Mouse (Mus musculus) liver, adult 2 months (tissue): ENCODE data around the gene Il13. TPM values are rescaled to one million over a fixed set of nuclear protein-coding genes. Genes with fewer than 3 reads are reported as not detected.

Experiments used
- DNase-seq: peaks from one replicate; pipeline ENCODE4 v3.0.0-alpha.2; 2011; ENCODE audit warnings: low read depth, low spot score; ENCODE audit errors: extremely low read depth
- H3K27ac ChIP-seq: fragments of 200-500 bp; replicated peaks from 2 replicates; pipeline ENCODE4 v1.5.1; 2012; ENCODE audit warnings: low read depth, mild to moderate bottlenecking, control low read depth, inconsistent platforms, low read length; ENCODE audit not compliant: insufficient read depth
- H3K27me3 ChIP-seq: fragments of 200-500 bp; 2 replicates; pipeline ENCODE4 v1.6.1; 2012; ENCODE audit warnings: mild to moderate bottlenecking, moderate library complexity, low read length, inconsistent platforms; ENCODE audit not compliant: control insufficient read depth, insufficient read depth
- H3K36me3 ChIP-seq: fragments of 200-500 bp; 2 replicates; pipeline ENCODE4 v1.6.1; 2012; ENCODE audit warnings: low read length, inconsistent platforms; ENCODE audit not compliant: control insufficient read depth, insufficient read depth
- H3K4me1 ChIP-seq: fragments of 200-500 bp; 2 replicates; pipeline ENCODE4 v1.6.1; 2011; ENCODE audit warnings: low read length; ENCODE audit not compliant: control insufficient read depth, insufficient read depth
- H3K4me3 ChIP-seq: fragments of 200-500 bp; 2 replicates; pipeline ENCODE4 v1.5.1; 2011; ENCODE audit warnings: low read depth, mild to moderate bottlenecking, control low read depth, low read length, moderate library complexity; ENCODE audit not compliant: insufficient read depth
- H3K79me2 ChIP-seq: fragments of 200-500 bp; 2 replicates; pipeline ENCODE4 v1.6.1; 2012; ENCODE audit warnings: inconsistent platforms, mild to moderate bottlenecking, low read length, moderate library complexity; ENCODE audit not compliant: control insufficient read depth, insufficient read depth
- H3K9ac ChIP-seq: fragments of 200-500 bp; 2 replicates; pipeline ENCODE4 v1.6.1; 2012; ENCODE audit warnings: low read depth, mild to moderate bottlenecking, control low read depth, inconsistent platforms, low read length
- CTCF ChIP-seq: fragments of 200-500 bp; IDR thresholded peaks from 2 replicates; pipeline ENCODE4 v1.5.1; 2011; ENCODE audit warnings: low read depth, low read length, control low read depth
- POLR2A ChIP-seq: fragments of 200-500 bp; IDR thresholded peaks from 2 replicates; pipeline ENCODE4 v1.6.1; 2011; ENCODE audit warnings: low read length, control low read depth; ENCODE audit not compliant: insufficient read depth; ENCODE audit errors: extremely low read depth
- WGBS: fragments of 180-500 bp; shearing (Covaris S2); methylation state at CpG from one replicate; pipeline ENCODE4 v1.1.7; 2018; 5-methylcytosine and 5-hydroxymethylcytosine counted together
- polyA plus RNA-seq: library from polyadenylated mRNA; depleted of rRNA; stranded (reverse); fragments of >200 nt; gene quantifications from 2 replicates; pipeline ENCODE4 v1.2.3, GENCODE M21; 2012
- total RNA-seq: library from RNA; depleted of rRNA; stranded (reverse); fragments of >200 nt; gene quantifications from 2 replicates; pipeline ENCODE4 v1.2.3, GENCODE M21; 2014

The Il13 gene
- total and polyA plus RNA-seq, 2 experiments, result not detected

GRCm38 (mm10) chr11:53619428-53619827, 15.1 kb downstream of the Il13 start:
- Histone ChIP-seq H3K4me3 (no peak overlapping the region), H3K27ac (no peak overlapping the region), H3K27me3 (no peaks in the 10 kb centered on the region), H3K79me2 (no peaks in the 10 kb centered on the region), H3K36me3 (no peaks in the 10 kb centered on the region), H3K9ac (no peak overlapping the region), H3K4me1 (no peaks in the 10 kb centered on the region)
- DNase-seq, result no peak
- WGBS, result 74% methylated on average over 6 of the region's 6 CpGs
- TF ChIP-seq POLR2A, result no peak
- TF ChIP-seq CTCF, result no peak

GRCm38 (mm10) chr11:53618619-53619198, 15.8 kb downstream of the Il13 start, which contains the start of gene Il4:
Il4 (minus strand) TSS chr11:53618669.
- TF ChIP-seq CTCF (no peak), POLR2A (no peak)
- Histone ChIP-seq H3K27me3 (no peaks in the 10 kb centered on the region), H3K9ac (no peak within 1 kb of the TSS), H3K79me2 (no peaks in the 10 kb centered on the region), H3K4me3 (no peak within 1 kb of the TSS), H3K27ac (no peak within 1 kb of the TSS), H3K4me1 (no peaks in the 10 kb centered on the region), H3K36me3 (no peaks in the 10 kb centered on the region)
- WGBS, result 75% methylated on average over 7 of the region's 7 CpGs
- no peak for DNase-seq

- no peaks in the 10 kb centered on the region for H3K36me3 ChIP-seq
- DNase-seq, result no peak
- no peak overlapping the region for H3K4me3 ChIP-seq
- H3K27me3 ChIP-seq, result no peaks in the 10 kb centered on the region
- H3K79me2 ChIP-seq, result no peaks in the 10 kb centered on the region
- H3K9ac ChIP-seq, result no peak overlapping the region
- WGBS, result 73% methylated on average over 4 of the region's 4 CpGs
- H3K4me1 ChIP-seq, result no peaks in the 10 kb centered on the region
- TF ChIP-seq CTCF, result no peak
- no peak for TF ChIP-seq POLR2A
- H3K27ac ChIP-seq, result no peak overlapping the region
Measured at GRCm38 (mm10) chr11:53617562-53618109, 16.9 kb downstream of the Il13 start.

GRCm38 (mm10) chr11:53616748-53617558, 17.5 kb downstream of the Il13 start:
- Histone ChIP-seq H3K36me3 (no peaks in the 10 kb centered on the region), H3K27me3 (no peaks in the 10 kb centered on the region), H3K27ac (no peak overlapping the region), H3K4me3 (no peak overlapping the region), H3K9ac (no peak overlapping the region), H3K79me2 (no peaks in the 10 kb centered on the region), H3K4me1 (no peaks in the 10 kb centered on the region)
- TF ChIP-seq POLR2A (no peak), CTCF (no peak)
- whole genome bisulfite sequencing, result 60% methylated on average over 8 of the region's 8 CpGs
- peak; percentile 8 for DNase-seq

- Histone ChIP-seq H3K4me1 (no peaks in the 10 kb centered on the region), H3K79me2 (no peaks in the 10 kb centered on the region), H3K4me3 (no peak overlapping the region), H3K27me3 (no peaks in the 10 kb centered on the region), H3K27ac (no peak overlapping the region), H3K9ac (no peak overlapping the region), H3K36me3 (no peaks in the 10 kb centered on the region)
- DNase-seq, result no peak
- WGBS, result 92% methylated on average over 8 of the region's 8 CpGs
- no peak for TF ChIP-seq CTCF
- no peak for TF ChIP-seq POLR2A
Measured at GRCm38 (mm10) chr11:53615575-53615974, 18.9 kb downstream of the Il13 start.

- Histone ChIP-seq H3K27me3 (no peaks in the 10 kb centered on the region), H3K36me3 (no peaks in the 10 kb centered on the region), H3K4me1 (no peaks in the 10 kb centered on the region), H3K4me3 (no peak overlapping the region), H3K27ac (no peak overlapping the region), H3K79me2 (no peaks in the 10 kb centered on the region), H3K9ac (no peak overlapping the region)
- DNase-seq, result no peak
- no peak for TF ChIP-seq CTCF
- TF ChIP-seq POLR2A, result no peak
- 66% methylated on average over 6 of the region's 6 CpGs for WGBS
Measured at GRCm38 (mm10) chr11:53615172-53615571, 19.3 kb downstream of the Il13 start.
